Mouse (Mus musculus): ENCODE results near the gene Myt1l. TPM values are rescaled to one million over a fixed set of nuclear protein-coding genes. Genes with fewer than 3 reads are reported as not detected.

Gene Myt1l
- polyA plus RNA-seq, 1 experiment from 2014 or later, result not detected

DNA sequence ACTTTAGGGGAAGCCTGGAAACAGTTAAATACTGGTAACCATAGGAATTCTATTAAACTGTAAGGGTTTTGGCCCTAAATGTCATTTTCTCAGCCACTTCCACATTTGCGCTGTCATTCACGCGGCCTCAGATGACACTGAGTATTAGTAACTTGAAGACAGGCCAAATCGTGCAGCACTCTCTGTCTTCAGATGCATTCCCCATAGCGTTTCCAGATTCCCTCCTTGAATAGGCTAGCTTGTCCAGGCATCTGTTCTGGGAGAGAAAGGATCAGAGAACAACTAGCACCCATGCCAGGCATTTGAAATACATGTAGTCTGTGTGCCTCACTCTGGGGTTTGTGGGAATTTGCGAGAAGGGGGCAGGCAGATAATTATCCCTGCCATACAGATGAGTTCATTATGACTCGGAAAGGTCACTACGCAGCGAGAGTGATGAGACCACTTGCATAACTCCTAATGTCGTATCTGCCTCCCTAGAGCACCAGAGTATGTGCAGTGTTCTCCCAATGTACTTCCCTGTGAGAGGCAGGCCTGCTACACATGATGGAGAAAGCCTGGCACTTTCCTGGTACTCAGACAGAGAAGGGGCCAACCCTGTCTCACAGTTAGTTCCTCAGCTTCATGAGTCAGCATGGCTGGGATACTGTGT, 295.7 kb downstream of the Myt1l start:
- Histone ChIP-seq H3K4me3 (ENCODE audit: low read length) (no peak overlapping the region), H3K4me1 (ENCODE audit: control insufficient read depth, insufficient read depth, low read length) (no peaks in the 10 kb centered on the region), H3K9ac (ENCODE audit: low read depth, low read length) (no peak overlapping the region), H3K27me3 (ENCODE audit: control insufficient read depth, insufficient read depth, low read length) (no peaks in the 10 kb centered on the region), H3K36me3 (ENCODE audit: control insufficient read depth, insufficient read depth, low read length) (no peaks in the 10 kb centered on the region), H3K27ac (ENCODE audit: low read depth, low read length) (no peak overlapping the region), H3K9me3 (ENCODE audit: control insufficient read depth, low read length) (no peaks in the 10 kb centered on the region), H3K4me2 (replicated peaks; ENCODE audit: low read depth, low read length) (no peak overlapping the region)
- 84% methylated on average over 10 of the region's 10 CpGs for WGBS
- no peak for ATAC-seq (ENCODE audit: low FRiP score, low TSS enrichment)

GRCm38 (mm10) chr12:29830571-29830970, 302.4 kb downstream of the Myt1l start:
- no peak overlapping the region for H3K9ac ChIP-seq (ENCODE audit: low read depth, low read length)
- H3K36me3 ChIP-seq (ENCODE audit: control insufficient read depth, insufficient read depth, low read length), result no peaks in the 10 kb centered on the region
- H3K4me1 ChIP-seq (ENCODE audit: control insufficient read depth, insufficient read depth, low read length), result no peaks in the 10 kb centered on the region
- ATAC-seq (ENCODE audit: low FRiP score, low TSS enrichment), result no peak
- no peak overlapping the region for H3K4me3 ChIP-seq (ENCODE audit: low read length)
- H3K4me2 ChIP-seq (replicated peaks; ENCODE audit: low read depth, low read length), result no peak overlapping the region
- no peak overlapping the region for H3K27ac ChIP-seq (ENCODE audit: low read depth, low read length)
- H3K27me3 ChIP-seq (ENCODE audit: control insufficient read depth, insufficient read depth, low read length), result no peaks in the 10 kb centered on the region
- H3K9me3 ChIP-seq (ENCODE audit: control insufficient read depth, low read length), result no peaks in the 10 kb centered on the region

DNA sequence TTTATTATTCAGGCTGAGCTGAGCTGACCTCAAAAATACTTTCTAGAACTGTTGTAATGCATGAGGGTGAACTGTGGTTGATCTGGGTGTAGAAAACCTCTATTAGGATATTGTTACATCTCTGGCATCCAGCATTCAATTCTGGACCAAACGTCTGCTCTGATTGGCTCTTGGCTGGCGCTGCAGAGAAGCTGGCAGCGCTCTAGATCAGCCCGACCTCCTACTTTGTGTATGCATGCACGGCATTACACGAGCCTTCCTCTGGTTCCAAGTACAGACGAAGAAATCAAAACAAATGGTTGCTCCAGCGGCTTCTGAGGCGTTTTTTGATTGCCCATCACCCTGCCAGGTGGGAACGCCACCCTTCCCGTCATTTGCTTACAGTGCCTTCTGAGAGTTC, 303.2 kb downstream of the Myt1l start:
- no peak for ATAC-seq (ENCODE audit: low FRiP score, low TSS enrichment)
- Histone ChIP-seq H3K9me3 (ENCODE audit: control insufficient read depth, low read length) (no peaks in the 10 kb centered on the region), H3K4me3 (ENCODE audit: low read length) (no peak overlapping the region), H3K27me3 (ENCODE audit: control insufficient read depth, insufficient read depth, low read length) (no peaks in the 10 kb centered on the region), H3K9ac (ENCODE audit: low read depth, low read length) (no peak overlapping the region), H3K4me1 (ENCODE audit: control insufficient read depth, insufficient read depth, low read length) (no peaks in the 10 kb centered on the region), H3K27ac (ENCODE audit: low read depth, low read length) (no peak overlapping the region), H3K36me3 (ENCODE audit: control insufficient read depth, insufficient read depth, low read length) (no peaks in the 10 kb centered on the region), H3K4me2 (replicated peaks; ENCODE audit: low read depth, low read length) (no peak overlapping the region)
- WGBS, result 77% methylated on average over 11 of the region's 11 CpGs

- Histone ChIP-seq H3K9ac (ENCODE audit: low read depth, low read length) (no peak overlapping the region), H3K4me2 (replicated peaks; ENCODE audit: low read depth, low read length) (no peak overlapping the region), H3K27ac (ENCODE audit: low read depth, low read length) (no peak overlapping the region), H3K27me3 (ENCODE audit: control insufficient read depth, insufficient read depth, low read length) (no peaks in the 10 kb centered on the region), H3K4me3 (ENCODE audit: low read length) (no peak overlapping the region), H3K9me3 (ENCODE audit: control insufficient read depth, low read length) (no peaks in the 10 kb centered on the region), H3K4me1 (ENCODE audit: control insufficient read depth, insufficient read depth, low read length) (no peaks in the 10 kb centered on the region), H3K36me3 (ENCODE audit: control insufficient read depth, insufficient read depth, low read length) (no peaks in the 10 kb centered on the region)
- 80% methylated on average over 5 of the region's 5 CpGs for WGBS
- ATAC-seq (ENCODE audit: low FRiP score, low TSS enrichment), result no peak
Measured at GRCm38 (mm10) chr12:29837301-29837791, 309.2 kb downstream of the Myt1l start.

- H3K9ac ChIP-seq (ENCODE audit: low read depth, low read length), result no peak overlapping the region
- no peaks in the 10 kb centered on the region for H3K4me1 ChIP-seq (ENCODE audit: control insufficient read depth, insufficient read depth, low read length)
- 90% methylated on average over 7 of the region's 7 CpGs for WGBS
- no peak for ATAC-seq (ENCODE audit: low FRiP score, low TSS enrichment)
- H3K36me3 ChIP-seq (ENCODE audit: control insufficient read depth, insufficient read depth, low read length), result no peaks in the 10 kb centered on the region
- no peaks in the 10 kb centered on the region for H3K27me3 ChIP-seq (ENCODE audit: control insufficient read depth, insufficient read depth, low read length)
- H3K4me3 ChIP-seq (ENCODE audit: low read length), result no peak overlapping the region
- no peaks in the 10 kb centered on the region for H3K9me3 ChIP-seq (ENCODE audit: control insufficient read depth, low read length)
- H3K27ac ChIP-seq (ENCODE audit: low read depth, low read length), result no peak overlapping the region
- H3K4me2 ChIP-seq (replicated peaks; ENCODE audit: low read depth, low read length), result no peak overlapping the region
Measured at GRCm38 (mm10) chr12:29838421-29838820, 310.2 kb downstream of the Myt1l start.

DNA sequence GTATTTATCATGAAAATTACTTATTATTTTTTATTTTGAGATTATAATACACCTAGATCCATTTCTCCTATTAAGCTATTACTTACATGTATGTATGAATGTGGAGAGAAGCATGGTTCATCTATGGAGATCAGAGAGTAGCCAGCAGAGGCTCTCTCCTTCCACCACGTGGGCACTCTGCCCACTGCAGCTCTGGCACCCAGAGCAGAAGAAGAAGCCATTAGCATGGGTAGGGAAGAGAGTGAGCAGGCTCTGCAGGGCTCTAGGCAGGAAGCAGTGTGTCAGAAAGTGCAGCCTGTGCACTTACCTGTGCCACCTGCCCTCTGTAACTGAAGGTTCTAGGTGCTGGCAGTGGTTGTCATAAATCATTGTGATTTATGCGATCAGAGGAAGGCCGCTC, 321.8 kb downstream of the Myt1l start:
- 65% methylated on average over 3 of the region's 3 CpGs for WGBS
- Histone ChIP-seq H3K9me3 (ENCODE audit: control insufficient read depth, low read length) (no peaks in the 10 kb centered on the region), H3K4me1 (ENCODE audit: control insufficient read depth, insufficient read depth, low read length) (no peaks in the 10 kb centered on the region), H3K27ac (ENCODE audit: low read depth, low read length) (no peak overlapping the region), H3K4me3 (ENCODE audit: low read length) (no peak overlapping the region), H3K4me2 (replicated peaks; ENCODE audit: low read depth, low read length) (no peak overlapping the region), H3K36me3 (ENCODE audit: control insufficient read depth, insufficient read depth, low read length) (no peaks in the 10 kb centered on the region), H3K9ac (ENCODE audit: low read depth, low read length) (no peak overlapping the region), H3K27me3 (ENCODE audit: control insufficient read depth, insufficient read depth, low read length) (no peaks in the 10 kb centered on the region)
- no peak for ATAC-seq (ENCODE audit: low FRiP score, low TSS enrichment)

DNA sequence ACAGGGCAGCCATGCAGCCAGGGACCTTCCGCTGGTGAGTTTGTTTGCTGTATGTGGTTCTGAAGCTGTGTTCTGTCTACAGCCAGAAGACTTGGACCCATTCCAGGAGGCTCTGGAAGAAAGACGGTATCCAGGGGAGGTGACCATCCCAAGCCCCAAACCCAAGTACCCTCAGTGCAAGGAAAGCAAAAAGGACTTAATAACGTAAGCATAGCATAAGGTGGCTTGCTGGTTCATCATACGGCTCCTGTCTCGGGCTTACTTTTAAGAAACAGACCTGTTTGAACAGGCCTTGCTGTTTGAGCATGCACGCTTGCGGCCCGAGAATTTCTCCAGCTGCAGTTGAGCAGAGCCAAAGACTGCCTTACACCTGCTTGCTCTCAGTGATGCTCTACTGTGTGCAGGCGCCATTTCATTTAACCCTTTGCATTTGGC, 326.0 kb downstream of the Myt1l start:
- no peak overlapping the region for H3K4me3 ChIP-seq (ENCODE audit: low read length)
- no peaks in the 10 kb centered on the region for H3K9me3 ChIP-seq (ENCODE audit: control insufficient read depth, low read length)
- no peaks in the 10 kb centered on the region for H3K4me1 ChIP-seq (ENCODE audit: control insufficient read depth, insufficient read depth, low read length)
- no peak for ATAC-seq (ENCODE audit: low FRiP score, low TSS enrichment)
- no peak overlapping the region for H3K4me2 ChIP-seq (replicated peaks; ENCODE audit: low read depth, low read length)
- no peak overlapping the region for H3K27ac ChIP-seq (ENCODE audit: low read depth, low read length)
- H3K9ac ChIP-seq (ENCODE audit: low read depth, low read length), result no peak overlapping the region
- no peaks in the 10 kb centered on the region for H3K36me3 ChIP-seq (ENCODE audit: control insufficient read depth, insufficient read depth, low read length)
- no peaks in the 10 kb centered on the region for H3K27me3 ChIP-seq (ENCODE audit: control insufficient read depth, insufficient read depth, low read length)
- 89% methylated on average over 9 of the region's 9 CpGs for WGBS

DNA sequence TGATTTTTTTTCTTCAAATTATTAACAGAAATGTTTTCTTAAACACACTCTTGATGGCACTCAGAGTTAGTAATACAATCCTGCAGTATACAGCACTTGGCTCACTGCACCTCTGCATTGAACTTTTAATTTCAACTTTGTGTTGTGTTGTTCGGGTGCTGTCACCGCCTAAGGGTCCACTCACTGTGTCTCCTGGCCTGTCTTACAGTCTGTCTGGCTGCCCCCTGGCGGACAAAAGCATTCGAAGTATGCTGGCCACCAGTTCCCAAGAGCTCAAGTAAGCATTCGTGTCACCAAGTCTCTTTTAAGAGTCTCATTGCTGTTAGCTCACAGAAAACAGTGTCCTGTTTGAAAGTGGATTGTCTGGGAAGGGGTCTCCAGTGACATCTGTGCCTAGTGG, 326.8 kb downstream of the Myt1l start:
- Histone ChIP-seq H3K9ac (ENCODE audit: low read depth, low read length) (no peak overlapping the region), H3K4me1 (ENCODE audit: control insufficient read depth, insufficient read depth, low read length) (no peaks in the 10 kb centered on the region), H3K4me2 (replicated peaks; ENCODE audit: low read depth, low read length) (no peak overlapping the region), H3K27ac (ENCODE audit: low read depth, low read length) (no peak overlapping the region), H3K27me3 (ENCODE audit: control insufficient read depth, insufficient read depth, low read length) (no peaks in the 10 kb centered on the region), H3K4me3 (ENCODE audit: low read length) (no peak overlapping the region), H3K36me3 (ENCODE audit: control insufficient read depth, insufficient read depth, low read length) (no peaks in the 10 kb centered on the region), H3K9me3 (ENCODE audit: control insufficient read depth, low read length) (no peaks in the 10 kb centered on the region)
- 31% methylated on average over 5 of the region's 5 CpGs for WGBS
- no peak for ATAC-seq (ENCODE audit: low FRiP score, low TSS enrichment)

- Histone ChIP-seq H3K4me3 (ENCODE audit: low read length) (no peak overlapping the region), H3K27ac (ENCODE audit: low read depth, low read length) (no peak overlapping the region), H3K27me3 (ENCODE audit: control insufficient read depth, insufficient read depth, low read length) (no peaks in the 10 kb centered on the region), H3K9ac (ENCODE audit: low read depth, low read length) (no peak overlapping the region), H3K9me3 (ENCODE audit: control insufficient read depth, low read length) (no peaks in the 10 kb centered on the region), H3K4me2 (replicated peaks; ENCODE audit: low read depth, low read length) (no peak overlapping the region), H3K4me1 (ENCODE audit: control insufficient read depth, insufficient read depth, low read length) (no peaks in the 10 kb centered on the region), H3K36me3 (ENCODE audit: control insufficient read depth, insufficient read depth, low read length) (no peaks in the 10 kb centered on the region)
- no peak for ATAC-seq (ENCODE audit: low FRiP score, low TSS enrichment)
- WGBS, result 55% methylated on average over 2 of the region's 2 CpGs
Measured at GRCm38 (mm10) chr12:29860986-29861385, 332.8 kb downstream of the Myt1l start.
